Mouse (Mus musculus): Measurements from ENCODE around the gene Tsga10.

Gene Tsga10

GRCm38 (mm10) chr1:37866286-37866685 lies at the start of gene Tsga10:
Gene Tsga10 (minus strand): TSS chr1:37866429.
- no peak for DNase-seq (ENCODE audit: low read depth, low spot score)

GRCm38 (mm10) chr1:37912751-37913150 lies 46.5 kb upstream of the Tsga10 start:
- DNase-seq (ENCODE audit: low read depth, low spot score) = no peak

GRCm38 (mm10) chr1:37903178-37903577 lies 36.9 kb upstream of the Tsga10 start:
- peak; percentile 16 for DNase-seq (ENCODE audit: low read depth, low spot score)

GRCm38 (mm10) chr1:37900288-37900687 lies 34.1 kb upstream of the Tsga10 start:
- DNase-seq (ENCODE audit: low read depth, low spot score) = no peak

GRCm38 (mm10) chr1:37899816-37900215 lies 33.6 kb upstream of the Tsga10 start:
- DNase-seq (ENCODE audit: low read depth, low spot score) = no peak

- no peak for DNase-seq (ENCODE audit: low read depth, low spot score)
Observed at GRCm38 (mm10) chr1:37894606-37895005, 28.4 kb upstream of the Tsga10 start.

- DNase-seq (ENCODE audit: low read depth, low spot score) = no peak
Observed at GRCm38 (mm10) chr1:37891400-37891799, 25.2 kb upstream of the Tsga10 start.

GRCm38 (mm10) chr1:37890025-37890652 lies 23.9 kb upstream of the Tsga10 start, which contains the start of the genes Mitd1 and Mrpl30:
Gene Mitd1 (minus strand): TSS chr1:37890411.
Gene Mrpl30 (plus strand): TSS chr1:37890477.
- DNase-seq (ENCODE audit: low read depth, low spot score) = peak; percentile 92

GRCm38 (mm10) chr1:37889206-37889605 lies 23.0 kb upstream of the Tsga10 start:
- DNase-seq (ENCODE audit: low read depth, low spot score) = no peak

- DNase-seq (ENCODE audit: low read depth, low spot score) = no peak
Observed at GRCm38 (mm10) chr1:37884451-37884850, 18.2 kb upstream of the Tsga10 start.

GRCm38 (mm10) chr1:37883411-37883810 lies 17.2 kb upstream of the Tsga10 start:
- DNase-seq (ENCODE audit: low read depth, low spot score) = no peak

- no peak for DNase-seq (ENCODE audit: low read depth, low spot score)
Observed at GRCm38 (mm10) chr1:37877736-37878460, 11.7 kb upstream of the Tsga10 start.

GRCm38 (mm10) chr1:37873157-37873556 lies 6.9 kb upstream of the Tsga10 start:
- DNase-seq (ENCODE audit: low read depth, low spot score) = no peak

- peak; percentile 41 for DNase-seq (ENCODE audit: low read depth, low spot score)
Observed at GRCm38 (mm10) chr1:37872131-37873067, 6.2 kb upstream of the Tsga10 start.

- no peak for DNase-seq (ENCODE audit: low read depth, low spot score)
Observed at GRCm38 (mm10) chr1:37871704-37872103, 5.5 kb upstream of the Tsga10 start, which contains the start of gene Lipt1. Gene Lipt1 (plus strand): TSS chr1:37871738.

GRCm38 (mm10) chr1:37869362-37869761 lies 3.1 kb upstream of the Tsga10 start:
- DNase-seq (ENCODE audit: low read depth, low spot score) = no peak

- DNase-seq (ENCODE audit: low read depth, low spot score) = no peak
Observed at GRCm38 (mm10) chr1:37868640-37869039, 2.4 kb upstream of the Tsga10 start.

GRCm38 (mm10) chr1:37867684-37868322 lies 1.6 kb upstream of the Tsga10 start:
- DNase-seq (ENCODE audit: low read depth, low spot score) = no peak

- DNase-seq (ENCODE audit: low read depth, low spot score) = no peak
Observed at GRCm38 (mm10) chr1:37867056-37867455, 827 bp upstream of the Tsga10 start.

- no peak for DNase-seq (ENCODE audit: low read depth, low spot score)
Observed at GRCm38 (mm10) chr1:37865401-37866215, 621 bp downstream of the Tsga10 start.
